Mouse (Mus musculus) central nervous system, embryonic 14 days (tissue): ENCODE data around the gene Lmtk3. TPM values are rescaled to one million over a fixed set of nuclear protein-coding genes. Genes with fewer than 3 reads are reported as not detected.

Source experiments
- polyA plus RNA-seq: library from polyadenylated mRNA; depleted of rRNA; stranded (reverse); fragments of >200 nt; gene quantifications from 2 replicates; pipeline ENCODE4 v1.2.3, GENCODE M21; 2012; rRNA removed

Lmtk3 gene
- 250 and 252 TPM in 2 replicates for polyA plus RNA-seq

GRCm38 (mm10) chr7:45783511-45784091 is at the start of gene Lmtk3:
Gene Lmtk3 (plus strand): TSS chr7:45783738.

GRCm38 (mm10) chr7:45784524-45785372 is 1.2 kb downstream of the Lmtk3 start, which contains the start of gene Sult2b1:
Gene Sult2b1 (minus strand): TSS chr7:45784669.

DNA sequence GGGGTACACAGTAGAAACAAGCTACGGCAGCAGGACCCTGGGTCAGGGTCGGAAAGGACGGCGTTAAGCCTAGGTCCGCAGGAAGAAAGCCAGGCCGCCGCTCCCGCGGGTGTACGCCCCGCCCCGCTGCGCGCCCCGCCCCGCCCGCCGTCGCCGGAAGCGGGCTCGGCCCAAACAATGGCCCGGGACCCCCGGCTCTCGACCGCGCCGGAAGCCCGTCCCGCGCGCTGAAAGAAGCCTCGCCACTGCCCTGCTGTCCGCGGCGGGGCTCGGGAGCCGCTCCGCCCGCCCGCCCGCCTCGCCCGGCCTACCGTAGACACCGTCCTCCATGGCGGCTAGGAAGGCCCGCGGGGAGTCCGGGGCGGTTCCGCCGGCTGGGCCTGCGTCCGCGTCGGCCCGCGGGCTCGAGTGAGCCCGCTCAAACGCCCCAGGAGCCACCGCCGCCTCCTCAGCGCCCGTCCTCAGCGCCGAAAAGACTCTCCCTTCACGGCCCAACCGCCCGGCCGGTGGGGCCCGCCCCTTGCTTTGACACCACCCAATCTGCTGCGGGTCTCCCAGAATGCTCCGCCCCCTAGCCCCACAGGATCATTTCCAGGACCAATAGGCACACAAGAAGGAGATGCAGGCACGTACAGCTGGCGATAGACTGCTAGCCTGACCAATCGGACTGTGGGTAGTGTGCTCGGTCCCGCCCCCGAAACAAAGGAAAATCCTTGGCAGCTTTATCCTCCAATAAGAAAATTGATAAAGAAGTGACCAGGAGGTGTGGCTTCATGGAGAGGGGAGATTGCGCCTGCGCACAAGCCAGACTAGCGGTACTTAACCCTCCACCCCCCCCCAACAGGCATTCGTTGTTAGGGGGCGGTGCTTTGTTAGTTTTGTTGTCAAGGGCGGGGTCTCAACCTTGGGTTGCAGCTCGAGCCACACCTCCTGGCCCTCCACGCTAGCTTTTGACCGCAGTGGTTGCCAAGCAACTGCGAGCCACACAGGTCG is 30.5 kb downstream of the Lmtk3 start, which contains the start of gene Cyth2:
Gene Cyth2, minus strand, starts transcription at position 795 of the 993 bp plus-strand sequence.

GRCm38 (mm10) chr7:45824598-45824997 is 41.1 kb downstream of the Lmtk3 start, which contains the start of gene Kcnj14:
Gene Kcnj14 (minus strand): TSS chr7:45824782.

GRCm38 (mm10) chr7:45830427-45831127 is 47.0 kb downstream of the Lmtk3 start, which contains the start of gene Grwd1:
Gene Grwd1 (minus strand): TSS chr7:45830944.

Other genes starting within 250 kb of the Lmtk3 start
- gene Hsd17b14, start 228.8 kb upstream of the Lmtk3 start, polyA plus RNA-seq, result 0.33 and 0.73 TPM in 2 replicates
- gene Bcat2, start 213.6 kb upstream of the Lmtk3 start, polyA plus RNA-seq, result 31.0 and 38.8 TPM in 2 replicates
- 0.23 TPM in 1 of 2 replicates, not detected in the other for gene Fgf21, start 168.2 kb upstream of the Lmtk3 start, polyA plus RNA-seq
- gene Fut1, start 166.4 kb upstream of the Lmtk3 start, polyA plus RNA-seq, result 0.02 and 0.43 TPM in 2 replicates
- 0.14 and 0.28 TPM in 2 replicates for gene Izumo1, start 161.9 kb upstream of the Lmtk3 start, polyA plus RNA-seq
- 12.3 and 14.3 TPM in 2 replicates for gene Rasip1, start 156.2 kb upstream of the Lmtk3 start, polyA plus RNA-seq
- gene Mamstr, start 143.8 kb upstream of the Lmtk3 start, polyA plus RNA-seq, result 3.5 and 7.4 TPM in 2 replicates
- 0.06 and 0.24 TPM in 2 replicates for gene Fut2, start 117.3 kb upstream of the Lmtk3 start, polyA plus RNA-seq
- gene Ntn5, start 99.7 kb upstream of the Lmtk3 start, polyA plus RNA-seq, result 2.0 and 3.1 TPM in 2 replicates
- gene Sec1, start 89.3 kb upstream of the Lmtk3 start, polyA plus RNA-seq, result 0.95 and 2.1 TPM in 2 replicates
- 92.3 and 104 TPM in 2 replicates for gene Car11, start 83.9 kb upstream of the Lmtk3 start, polyA plus RNA-seq
- gene Dbp, start 78.7 kb upstream of the Lmtk3 start, polyA plus RNA-seq, result 9.3 and 11.5 TPM in 2 replicates
- gene Rpl18, start 68.3 kb upstream of the Lmtk3 start, polyA plus RNA-seq, result 985 and 996 TPM in 2 replicates
- gene Sphk2, start 65.7 kb upstream of the Lmtk3 start, polyA plus RNA-seq, result 29.4 and 30.0 TPM in 2 replicates
- 0.60 and 0.77 TPM in 2 replicates for gene Fam83e, start 62.5 kb upstream of the Lmtk3 start, polyA plus RNA-seq
- gene Spaca4, start 57.9 kb upstream of the Lmtk3 start, polyA plus RNA-seq, result not detected in 2 replicates
- 1.2 and 2.1 TPM in 2 replicates for gene Sult2b1, start 931 bp downstream of the Lmtk3 start, polyA plus RNA-seq
- 230 and 274 TPM in 2 replicates for gene Cyth2, start 30.8 kb downstream of the Lmtk3 start, polyA plus RNA-seq
- gene Kcnj14, start 41.0 kb downstream of the Lmtk3 start, polyA plus RNA-seq, result 0.96 and 1.5 TPM in 2 replicates
- 20.9 and 23.6 TPM in 2 replicates for gene Grwd1, start 47.2 kb downstream of the Lmtk3 start, polyA plus RNA-seq
- gene Kdelr1, start 89.0 kb downstream of the Lmtk3 start, polyA plus RNA-seq, result 157 and 187 TPM in 2 replicates
- gene Grin2d, start 94.6 kb downstream of the Lmtk3 start, polyA plus RNA-seq, result 12.8 and 18.8 TPM in 2 replicates
- 0.14 and 0.59 TPM in 2 replicates for gene Syngr4, start 113.0 kb downstream of the Lmtk3 start, polyA plus RNA-seq
- gene Tmem143, start 113.2 kb downstream of the Lmtk3 start, polyA plus RNA-seq, result 16.2 and 16.5 TPM in 2 replicates
- 25.6 and 55.8 TPM in 2 replicates for gene Emp3, start 137.7 kb downstream of the Lmtk3 start, polyA plus RNA-seq
- gene Ccdc114, start 140.3 kb downstream of the Lmtk3 start, polyA plus RNA-seq, result 6.0 and 7.2 TPM in 2 replicates
- gene Abcc6, start 246.6 kb downstream of the Lmtk3 start, polyA plus RNA-seq, result 1.4 and 1.5 TPM in 2 replicates
- gene Nomo1, start 250.0 kb downstream of the Lmtk3 start, polyA plus RNA-seq, result 39.8 and 43.8 TPM in 2 replicates